Mouse (Mus musculus) liver, adult 2 months (tissue): ENCODE measurements around the gene Cdkn2aip.

ENCODE experiments used
- CTCF ChIP-seq: fragments of 200-500 bp; IDR thresholded peaks from 2 replicates; pipeline ENCODE4 v1.5.1; 2011; ENCODE audit warnings: low read depth, low read length, control low read depth
- POLR2A ChIP-seq: fragments of 200-500 bp; IDR thresholded peaks from 2 replicates; pipeline ENCODE4 v1.6.1; 2011; ENCODE audit warnings: low read length, control low read depth; ENCODE audit not compliant: insufficient read depth; ENCODE audit errors: extremely low read depth

- TF ChIP-seq POLR2A (no peak), CTCF (no peak)
These were observed 28.6 kb upstream of the Cdkn2aip start for GRCm38 (mm10) chr8:47742372-47742771.
